Comparison of ENCODE assay signal across 9 mouse cellular contexts in genomic region chr1:92831188-92832001, GRCm38 (mm10). TPM values are rescaled to one million over a fixed set of nuclear protein-coding genes. Genes with fewer than 3 reads are reported as not detected.
DNase-seq lines count a peak whose midpoint lies in the region; ATAC-seq lines count a peak whose summit lies in the region.
"Had no signal": no experiment of that assay in that cellular context is flagged by ENCODE, and none has a peak within 500 bp of the region (broad histone marks: within the 10 kb centered on the region; RNA-seq: fewer than 3 reads in every experiment).

TSS of gene Gpc1 (plus strand) at chr1:92831645.

- DNase-seq in Muller cell, postnatal 12 days (ENCODE audit: inconsistent ontology term), result peak; percentile 91
- peak; percentile 96 to 97 for DNase-seq in cerebellum, postnatal 10 days
- DNase-seq in frontal cortex, postnatal 36 days (ENCODE audit: low spot score in 2 of 2), result peak; percentile 84 to 90
- DNase-seq in hindbrain, embryonic 14.5 days (ENCODE audit: low spot score), result peak; percentile 86
- DNase-seq in layer of hippocampus, postnatal 36 days, result peak; percentile 84 to 86
- peak; percentile 76 for DNase-seq in lung, postnatal 14 days
- peak; percentile 85 for DNase-seq in retina, embryonic 14.5 days (ENCODE audit: low spot score)
- DNase-seq in thymus, postnatal 4 days, result peak; percentile 91

- 0 out of 2 replicates have a peak, but pooled peaks cover 6% of the 10 kb centered on the region for H3K36me3 ChIP-seq in hindbrain, embryonic 14.5 days (replicated peaks; ENCODE audit: control insufficient read depth, insufficient read depth)

- peaks cover 13% of the 10 kb centered on the region; the same call in 1 of the 2 replicates for H3K27me3 ChIP-seq in hindbrain, embryonic 14.5 days (ENCODE audit: control insufficient read depth, insufficient read depth, low read length)

- peaks cover 36% of the 10 kb centered on the region for H3K4me1 ChIP-seq in hindbrain, embryonic 14.5 days (replicated peaks; ENCODE audit: control insufficient read depth, insufficient read depth, low read length)

- peak within 1 kb of the TSS; percentile 70 for H3K4me2 ChIP-seq in hindbrain, embryonic 14.5 days (replicated peaks)

- ATAC-seq in hindbrain, embryonic 14.5 days (ENCODE audit: low FRiP score), result peak; percentile 85

- peak within 1 kb of the TSS; percentile 94 for H3K4me3 ChIP-seq in hindbrain, embryonic 14.5 days (replicated peaks; ENCODE audit: low read length)

- peak within 1 kb of the TSS; percentile 98 for H3K9ac ChIP-seq in hindbrain, embryonic 14.5 days

- under 1% methylated on average over 65 of the region's 99 CpGs for WGBS in hindbrain, embryonic 14.5 days

- no peaks in the 10 kb centered on the region for H3K9me3 ChIP-seq in hindbrain, embryonic 14.5 days (ENCODE audit: control insufficient read depth, low read length)

- peak within 1 kb of the TSS; percentile 93 for H3K27ac ChIP-seq in hindbrain, embryonic 14.5 days
- H3K27ac ChIP-seq: macrophage had no signal

RNA-seq across cellular contexts. Expression of gene Gpc1, which starts in this region (rescaled TPM):
- polyA plus RNA-seq in hindbrain, embryonic 14.5 days (2014; fragmentation: Nextera tagmentation; extraction: Ambion mirVana), result 64.0 and 66.1 TPM in 2 replicates
- total RNA-seq in layer of hippocampus, postnatal 36 days (2021), result 100 to 1,000 TPM; 147 to 157 TPM

Comparison
In these comparisons a context has a peak if more than half of its experiments do, and no peak if none do; other contexts are left out.
1. Peak in every context shown above with its lines: DNase-seq, ATAC-seq, H3K4me3 ChIP-seq and H3K27ac ChIP-seq.